Mouse (Mus musculus) cortical plate, adult 2 months (tissue): ENCODE data around the gene Isg20l2.

Experiments used
- CTCF ChIP-seq: fragments of 200-500 bp; IDR thresholded peaks from 2 replicates; pipeline ENCODE4 v1.5.1; 2011; ENCODE audit warnings: mild to moderate bottlenecking, control low read depth, low read length; ENCODE audit not compliant: insufficient read depth; ENCODE audit errors: extremely low read depth
- POLR2A ChIP-seq: fragments of 200-500 bp; IDR thresholded peaks from 2 replicates; pipeline ENCODE4 v1.6.1; 2011; ENCODE audit warnings: mild to moderate bottlenecking, low read length, control low read depth; ENCODE audit not compliant: insufficient read depth; ENCODE audit errors: extremely low read depth

DNA sequence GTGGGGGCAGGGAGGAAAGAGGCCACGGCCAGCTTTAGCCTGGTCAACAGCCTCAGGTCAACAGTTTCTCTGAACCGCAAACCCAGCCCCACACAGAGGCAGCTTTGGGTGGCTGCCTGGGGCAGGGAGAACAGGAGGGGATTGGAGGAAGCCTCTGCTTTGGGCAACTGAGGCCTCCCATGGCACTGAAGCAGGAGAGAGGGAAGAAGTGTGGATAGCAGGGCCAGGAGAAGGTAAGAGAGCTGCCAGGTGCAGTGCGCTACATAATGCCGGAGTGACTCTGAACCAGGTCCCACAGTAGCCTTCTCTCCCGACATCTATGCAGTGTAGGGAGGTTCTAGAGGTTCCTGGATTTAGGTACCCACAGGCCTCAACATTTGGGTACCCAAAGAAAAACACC, 50.6 kb downstream of the Isg20l2 start:
- TF ChIP-seq CTCF, result no peak
- no peak for TF ChIP-seq POLR2A
